Mouse (Mus musculus): ENCODE data around the gene Med28.

Med28 gene

GRCm38 (mm10) chr5:45519960-45520808 lies at the start of gene Med28:
Gene Med28 (plus strand): TSS chr5:45520229.
- peak; percentile 87 to 88 for DNase-seq

DNA sequence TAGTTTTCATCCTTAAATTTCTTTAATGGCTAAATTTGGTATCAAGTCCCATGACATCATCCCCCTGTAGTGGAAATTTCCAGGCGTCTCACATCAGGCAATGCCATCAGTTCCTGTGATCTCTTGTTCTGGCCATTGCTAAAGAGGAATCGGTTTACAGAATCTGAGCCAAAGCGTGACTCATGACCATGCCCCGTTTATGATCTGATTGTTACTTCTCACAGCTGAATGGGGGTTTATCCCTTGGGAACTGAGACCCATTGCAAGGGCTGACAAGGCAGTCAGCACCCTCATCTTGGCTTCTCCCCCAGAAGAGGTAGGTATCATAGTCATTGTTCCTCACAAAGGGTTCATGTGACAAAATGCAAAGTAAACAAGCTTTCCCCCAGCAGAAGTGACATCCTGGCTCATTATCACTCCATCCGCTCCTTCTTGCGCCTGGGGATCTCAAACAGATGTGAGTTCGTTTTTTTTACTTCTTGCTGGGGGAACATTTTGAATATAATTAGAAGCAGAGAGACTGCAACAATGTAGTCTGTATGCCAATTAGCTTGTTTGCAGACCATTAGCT lies 47.1 kb upstream of the Med28 start:
- DNase-seq, result no peak

DNA sequence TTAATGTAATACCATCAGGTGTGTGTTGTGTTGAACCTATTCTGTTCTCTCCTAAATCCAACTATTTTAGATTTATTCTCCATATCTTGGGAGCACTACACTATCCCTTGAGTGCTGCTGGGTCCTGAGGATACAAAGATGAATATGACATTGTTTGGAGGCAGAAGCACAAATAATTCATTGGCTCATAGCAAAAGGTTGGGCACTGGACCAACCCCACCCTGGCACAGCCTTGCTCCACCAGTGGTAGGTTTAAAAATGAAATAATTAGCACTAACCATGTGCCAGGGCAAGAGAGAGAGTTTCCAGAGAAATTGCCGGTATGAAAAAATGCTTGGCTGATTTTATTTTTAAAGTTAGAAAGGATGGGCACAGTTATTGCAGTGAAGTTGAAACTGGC lies 46.5 kb upstream of the Med28 start:
- DNase-seq, result no peak

GRCm38 (mm10) chr5:45474215-45474614 lies 45.8 kb upstream of the Med28 start:
- DNase-seq, result no peak

GRCm38 (mm10) chr5:45474758-45475157 lies 45.3 kb upstream of the Med28 start:
- DNase-seq, result no peak

DNA sequence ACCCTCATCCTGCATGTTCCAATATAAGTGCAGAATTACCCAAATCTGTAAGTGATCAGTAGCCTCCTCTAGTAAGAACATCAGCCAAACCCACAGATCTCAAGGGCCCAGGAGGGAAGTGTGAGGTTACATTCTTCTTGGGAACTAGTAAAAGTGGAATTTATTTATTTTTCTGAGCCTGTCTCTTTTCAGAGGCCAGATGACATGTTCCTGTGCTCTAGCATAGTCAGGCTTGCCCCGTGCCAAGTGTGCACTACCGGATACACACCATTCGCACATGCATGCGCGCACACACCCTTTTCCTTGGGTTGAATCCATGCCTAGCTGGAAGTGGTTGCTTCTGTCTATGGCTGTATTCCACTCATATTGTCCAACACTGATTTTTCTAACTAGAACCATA lies 44.3 kb upstream of the Med28 start:
- no peak for DNase-seq

- no peak for DNase-seq
Observed at GRCm38 (mm10) chr5:45476288-45476687, 43.7 kb upstream of the Med28 start.

- no peak for DNase-seq
Observed at GRCm38 (mm10) chr5:45477601-45478000, 42.4 kb upstream of the Med28 start.

- DNase-seq, result no peak
Observed at GRCm38 (mm10) chr5:45480066-45480465, 40.0 kb upstream of the Med28 start.

DNA sequence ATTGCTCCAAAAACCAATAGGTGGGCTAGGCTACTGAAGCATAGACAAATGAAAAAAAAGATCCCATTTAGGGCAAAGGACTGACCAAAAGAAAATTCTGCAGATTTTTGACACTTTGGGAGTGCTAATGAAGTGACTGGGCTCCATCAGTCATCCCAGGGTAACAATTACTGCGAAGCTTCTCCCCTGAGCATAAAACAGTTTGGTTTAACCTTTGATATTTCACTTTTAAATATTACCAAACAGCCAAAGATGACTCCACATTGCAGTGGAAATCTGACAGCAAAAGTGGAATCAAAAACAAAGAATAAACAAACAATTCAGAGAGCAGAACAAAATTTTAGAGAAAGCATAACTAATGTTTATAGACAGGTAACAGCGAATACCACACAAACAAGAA lies 38.9 kb upstream of the Med28 start:
- DNase-seq, result no peak

DNA sequence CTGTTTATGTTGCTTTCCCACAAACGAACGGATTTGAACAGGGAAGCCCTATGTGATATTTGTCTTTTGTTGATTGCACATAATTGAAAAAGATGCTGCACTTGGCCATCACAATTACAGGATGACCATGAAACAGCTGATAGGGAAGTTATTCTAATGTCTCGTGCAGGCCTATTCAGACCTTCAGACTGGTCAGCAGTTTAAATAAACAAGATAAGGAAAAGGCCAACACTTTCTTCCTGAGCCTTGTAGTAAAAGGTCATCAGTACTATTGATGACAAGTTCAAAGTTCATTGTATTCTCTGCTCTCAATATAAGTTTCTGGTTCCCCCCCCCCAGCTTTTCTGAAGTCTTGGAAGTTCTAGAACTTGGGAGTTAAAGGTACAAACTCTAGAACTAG lies 37.4 kb upstream of the Med28 start:
- no peak for DNase-seq

GRCm38 (mm10) chr5:45483654-45484053 lies 36.4 kb upstream of the Med28 start:
- no peak for DNase-seq

- no peak for DNase-seq
Observed at GRCm38 (mm10) chr5:45491776-45492175, 28.3 kb upstream of the Med28 start.

- DNase-seq, result peak; percentile 96
Observed at GRCm38 (mm10) chr5:45493191-45494092, 26.6 kb upstream of the Med28 start, which contains the start of gene Lap3. Gene Lap3 (plus strand): TSS chr5:45493374.

DNA sequence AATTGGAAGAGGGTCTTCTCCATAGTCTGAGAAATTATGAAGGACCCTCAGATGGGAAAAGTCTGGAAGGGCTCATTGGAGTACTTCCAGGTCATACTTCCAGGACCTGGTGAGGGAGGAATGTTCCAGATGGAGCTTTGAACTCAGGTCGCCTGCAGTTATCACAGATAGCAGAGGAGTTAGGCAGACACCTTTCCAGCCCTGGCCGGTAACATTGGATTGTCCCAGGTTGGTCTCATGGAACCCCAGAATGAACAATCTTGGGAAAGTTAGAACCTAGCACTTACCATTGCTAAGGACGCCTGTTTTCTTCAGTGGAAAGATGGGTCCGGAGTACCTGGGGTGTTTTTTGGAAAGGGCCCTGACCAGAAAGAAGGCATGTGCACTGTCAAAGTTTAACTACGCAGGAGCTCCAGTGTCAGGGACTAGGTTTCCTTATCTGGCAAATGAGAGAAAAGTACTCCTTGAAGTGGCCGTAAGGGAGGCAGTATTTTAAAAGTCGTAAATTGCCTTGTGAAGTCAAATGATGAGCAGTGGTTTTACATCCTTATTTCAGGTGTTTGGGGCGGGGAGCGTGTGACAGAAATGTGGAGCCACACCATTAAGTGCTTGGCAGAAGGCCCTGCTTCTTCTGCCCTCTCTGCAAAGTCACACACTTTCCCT lies 25.8 kb upstream of the Med28 start:
- DNase-seq, result no peak

- DNase-seq, result no peak
Observed at GRCm38 (mm10) chr5:45495429-45495975, 24.5 kb upstream of the Med28 start.

GRCm38 (mm10) chr5:45496042-45496441 lies 24.0 kb upstream of the Med28 start:
- no peak for DNase-seq

DNA sequence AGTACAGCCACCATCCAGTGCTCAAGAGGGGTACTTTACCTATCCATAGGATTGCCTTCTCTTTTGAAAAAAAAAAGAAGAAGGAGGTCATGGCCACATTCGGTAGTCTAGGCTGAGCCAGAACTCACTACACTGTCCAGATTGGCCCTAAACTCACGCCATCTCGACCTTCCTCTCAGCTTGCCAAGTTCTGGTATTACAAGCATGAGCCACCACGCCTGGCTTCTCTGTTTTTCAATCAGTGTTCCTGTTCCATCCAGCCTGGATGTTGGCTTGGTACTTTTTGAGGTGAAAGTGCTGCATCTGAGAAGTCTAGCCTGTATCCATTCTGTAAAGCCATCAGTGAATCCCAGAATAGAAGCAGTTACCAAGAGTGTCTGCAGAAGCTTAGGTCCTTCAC lies 23.6 kb upstream of the Med28 start:
- no peak for DNase-seq

DNA sequence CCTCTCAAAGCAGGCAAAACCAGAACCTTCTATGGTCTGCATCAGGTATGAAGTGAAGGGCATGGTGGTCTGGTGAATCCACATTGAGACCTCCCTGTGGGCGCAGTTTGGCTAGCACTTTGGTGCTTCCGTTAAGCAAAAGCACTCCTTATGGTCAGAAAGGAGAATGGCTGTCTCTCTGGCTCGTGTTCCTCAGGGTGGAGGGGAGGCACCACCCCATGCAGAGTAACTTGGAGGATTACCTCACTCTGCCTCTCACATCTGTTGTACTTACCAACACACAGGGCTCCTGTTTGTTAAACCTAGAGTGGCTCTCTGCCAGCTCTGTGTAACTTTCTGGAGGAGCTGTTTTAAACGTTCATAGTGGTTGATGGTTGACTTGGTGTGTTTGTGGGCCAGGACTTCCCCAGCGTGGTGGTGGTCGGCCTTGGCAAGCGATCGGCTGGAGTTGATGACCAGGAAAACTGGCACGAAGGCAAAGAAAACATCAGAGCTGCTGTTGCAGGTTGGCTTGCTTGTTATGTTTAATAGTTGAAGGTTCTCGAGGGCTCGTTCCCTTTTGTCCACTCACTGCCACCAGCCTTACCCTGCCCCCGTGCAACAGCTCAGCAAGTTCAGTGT lies 23.0 kb upstream of the Med28 start:
- no peak for DNase-seq

DNA sequence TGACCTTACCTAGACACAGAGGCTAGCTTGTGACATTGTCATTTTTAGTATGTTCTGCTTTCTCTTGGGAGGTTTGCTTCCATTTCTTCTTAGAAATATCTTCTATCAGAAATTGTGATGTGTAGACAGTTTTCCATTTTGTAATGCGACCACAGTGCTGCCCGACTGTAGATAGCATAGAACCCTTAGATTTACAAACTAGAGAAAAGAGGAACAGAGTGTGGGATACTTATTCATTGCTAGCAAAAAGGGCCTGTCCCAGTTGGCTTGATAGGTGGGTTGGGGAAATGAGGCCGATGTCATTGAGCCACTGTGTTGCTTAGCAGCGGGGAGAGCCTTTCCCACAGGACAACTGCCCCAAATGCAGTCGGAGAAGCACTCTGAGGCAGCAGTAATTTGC lies 22.5 kb upstream of the Med28 start:
- DNase-seq, result no peak

GRCm38 (mm10) chr5:45510071-45510470 lies 10.0 kb upstream of the Med28 start:
- DNase-seq, result no peak

DNA sequence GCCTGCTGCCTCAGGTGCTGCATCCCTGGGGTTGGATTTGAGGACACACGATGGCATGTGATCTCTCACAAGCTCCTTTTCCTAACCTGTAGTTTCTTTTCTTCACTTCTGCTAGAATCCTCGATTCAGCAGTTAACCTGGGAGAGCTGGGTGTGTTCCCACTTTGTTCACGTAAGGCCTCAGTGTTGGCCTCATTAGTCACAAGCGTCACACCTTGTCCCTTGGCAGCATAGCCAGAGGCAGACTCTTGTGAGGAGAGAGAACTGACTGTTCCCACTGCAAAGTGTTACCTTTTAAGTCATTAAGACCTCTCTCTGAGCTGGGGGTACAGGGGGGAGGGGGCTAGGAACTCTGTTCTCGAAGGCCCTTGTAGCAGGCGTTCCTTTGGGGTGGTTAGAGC lies 7.1 kb upstream of the Med28 start:
- DNase-seq, result no peak
